Mouse (Mus musculus) CD8-positive naive resting alpha-beta T cell, adult 2 months (primary cell): ENCODE measurements around the gene Gadd45a.
A peak's percentile ranks its signal among the peaks of the same experiment; 100 is the strongest.

Experiments
- DNase-seq, 2 experiments: peaks; one replicate each; pipeline ENCODE4 v3.0.0; 2022; ENCODE audit warnings: low read depth in 2 of 2, low spot score in 2 of 2

The Gadd45a gene

DNA sequence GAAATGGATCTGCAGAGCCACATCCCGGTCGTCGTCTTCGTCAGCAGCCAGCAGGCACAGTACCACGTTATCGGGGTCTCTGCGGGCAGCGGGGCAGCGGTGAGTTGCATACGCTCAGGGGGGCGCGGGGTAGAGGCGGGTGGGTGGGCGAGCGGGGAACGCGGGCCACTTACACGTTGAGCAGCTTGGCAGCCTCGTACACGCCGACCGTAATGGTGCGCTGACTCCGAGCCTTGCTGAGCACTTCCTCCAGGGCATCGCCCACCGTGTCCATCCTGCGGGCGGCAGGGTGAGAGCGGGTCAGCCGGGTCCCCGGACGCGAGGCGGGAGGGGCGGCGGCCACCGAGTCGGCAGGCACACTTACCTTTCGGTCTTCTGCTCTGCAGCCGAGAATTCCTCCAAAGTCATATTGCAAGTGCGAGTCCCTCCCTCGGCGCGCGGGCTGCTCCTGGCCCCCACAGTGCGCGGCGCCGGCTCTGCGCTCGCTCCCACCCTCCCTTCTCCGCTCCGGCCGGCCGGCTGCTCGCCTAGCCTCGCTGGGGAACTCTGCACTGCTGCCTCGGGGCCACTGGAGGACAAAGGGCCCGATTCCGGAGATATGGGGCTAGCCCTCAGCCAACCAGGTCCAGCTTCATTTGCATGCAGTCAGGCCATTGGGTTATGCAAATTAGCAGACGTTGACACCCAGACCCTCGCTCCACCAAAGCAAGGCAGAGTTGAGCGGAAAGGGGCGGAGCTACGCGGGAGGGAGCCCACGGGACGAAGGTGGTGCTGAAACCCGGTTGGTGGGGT, at the start of gene Gadd45a:
Gene Gadd45a (minus strand): TSS at position 621 of the 792 bp plus-strand sequence.
- DNase-seq = peak; percentile 85 to 86

- no peak for DNase-seq
Measured at GRCm38 (mm10) chr6:67085850-67086437, 48.7 kb upstream of the Gadd45a start.

DNA sequence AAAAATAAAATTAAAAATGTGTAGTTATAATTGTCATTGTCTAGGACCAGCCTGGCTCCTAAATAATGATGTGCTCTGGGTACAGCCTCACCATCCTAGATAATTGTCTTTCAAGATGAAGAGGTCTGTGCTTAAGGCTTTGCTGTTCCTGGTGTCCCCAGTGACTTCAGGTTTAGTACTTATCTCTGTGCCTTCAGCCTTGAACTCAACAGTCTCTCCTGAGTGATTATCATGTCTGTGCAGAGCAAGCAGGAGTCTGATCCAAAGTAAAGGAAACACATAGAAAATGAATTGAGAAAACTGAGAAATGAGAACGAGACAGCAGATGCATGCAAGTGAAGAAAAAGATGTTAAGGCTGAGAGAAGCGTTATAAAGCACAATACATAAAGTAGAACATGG, 47.2 kb upstream of the Gadd45a start:
- DNase-seq = no peak

- no peak for DNase-seq
Measured at GRCm38 (mm10) chr6:67081141-67081540, 43.9 kb upstream of the Gadd45a start.

GRCm38 (mm10) chr6:67078076-67078475, 40.8 kb upstream of the Gadd45a start:
- no peak for DNase-seq

DNA sequence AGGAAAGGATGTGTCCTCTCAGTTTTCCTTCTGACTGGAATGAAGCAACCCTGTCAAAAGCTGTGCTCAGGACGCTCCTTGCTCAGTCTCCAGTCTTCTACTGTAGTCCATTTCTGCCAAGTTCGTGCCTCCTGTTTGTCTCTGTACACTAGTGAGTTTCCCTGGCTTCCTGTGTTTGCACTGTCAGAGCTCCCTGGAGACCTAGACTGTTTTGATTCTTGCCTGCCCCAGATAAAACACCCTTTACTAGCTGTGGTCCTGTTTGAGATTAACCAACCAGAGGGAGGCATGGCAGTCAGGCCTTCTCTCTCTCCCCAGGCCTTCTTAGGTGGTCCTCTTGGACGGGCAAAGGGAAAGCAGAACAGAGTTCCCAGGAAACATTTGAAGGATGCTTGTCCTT, 40.2 kb upstream of the Gadd45a start:
- no peak for DNase-seq

DNA sequence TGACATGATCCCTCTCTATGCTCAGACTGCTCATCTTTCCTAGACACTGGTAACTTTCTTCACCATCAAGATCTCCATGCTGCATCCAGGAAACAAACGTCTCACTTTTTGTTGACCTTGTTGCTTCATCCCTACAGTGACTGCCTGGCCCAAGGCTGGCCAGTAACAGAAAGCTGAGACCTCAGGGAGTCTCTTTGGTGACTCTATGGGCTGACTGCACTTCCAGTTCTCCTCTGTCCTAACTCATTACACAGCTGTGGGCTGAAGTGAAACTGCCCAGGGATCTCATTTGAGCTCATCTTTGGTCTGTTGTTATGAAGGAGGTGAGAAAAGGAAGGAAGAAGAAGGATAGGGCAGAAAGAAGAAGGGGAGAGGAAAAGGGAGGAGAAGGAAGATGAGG, 39.1 kb upstream of the Gadd45a start:
- DNase-seq = no peak

GRCm38 (mm10) chr6:67074868-67075267, 37.6 kb upstream of the Gadd45a start:
- DNase-seq = no peak

DNA sequence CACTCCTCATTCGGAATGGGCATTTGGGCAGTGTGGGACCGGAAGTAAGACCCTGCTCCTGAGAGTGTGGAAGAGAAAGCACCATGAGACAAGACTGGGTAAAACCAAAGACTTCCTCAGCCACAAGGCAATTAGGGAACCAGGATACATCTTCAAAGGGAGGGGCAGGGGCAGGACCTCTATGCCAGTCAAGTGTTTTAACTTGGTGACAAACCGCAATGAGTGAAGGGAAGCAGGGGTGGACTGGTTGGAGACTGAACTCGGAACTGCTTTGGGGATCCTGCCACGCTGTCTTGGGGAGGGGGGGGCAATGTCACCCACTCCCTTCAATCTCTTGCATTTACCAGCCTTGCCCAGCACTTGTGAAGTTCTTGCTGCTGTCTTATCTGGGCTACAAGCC, 36.7 kb upstream of the Gadd45a start:
- DNase-seq = no peak

DNA sequence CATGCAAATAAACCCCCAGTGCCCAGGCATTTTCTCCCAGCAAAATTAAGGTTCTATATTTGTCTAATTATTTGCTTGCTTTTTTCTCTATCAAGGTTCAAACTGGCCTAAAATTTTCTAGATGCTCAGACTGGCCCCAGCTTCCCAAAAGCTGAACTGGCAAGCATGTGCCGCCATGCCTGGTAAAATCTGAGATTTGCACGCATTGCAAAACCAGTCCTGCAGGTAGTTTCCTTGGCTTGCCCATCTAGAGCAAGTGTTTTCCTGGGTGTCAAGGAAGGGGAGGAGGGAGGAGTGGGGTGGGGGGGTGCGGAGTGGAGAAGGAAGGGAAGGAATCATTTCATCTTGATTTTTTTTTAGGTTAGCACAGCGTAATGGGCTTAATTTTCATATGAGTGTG, 36.2 kb upstream of the Gadd45a start:
- DNase-seq = no peak

- no peak for DNase-seq
Measured at GRCm38 (mm10) chr6:67071615-67072014, 34.4 kb upstream of the Gadd45a start.

- DNase-seq = no peak
Measured at GRCm38 (mm10) chr6:67069800-67070315, 32.6 kb upstream of the Gadd45a start.

- DNase-seq = no peak
Measured at GRCm38 (mm10) chr6:67069219-67069762, 32.0 kb upstream of the Gadd45a start.

- no peak for DNase-seq
Measured at GRCm38 (mm10) chr6:67060057-67060456, 22.8 kb upstream of the Gadd45a start.

GRCm38 (mm10) chr6:67057991-67058696, 20.9 kb upstream of the Gadd45a start:
- no peak for DNase-seq

DNA sequence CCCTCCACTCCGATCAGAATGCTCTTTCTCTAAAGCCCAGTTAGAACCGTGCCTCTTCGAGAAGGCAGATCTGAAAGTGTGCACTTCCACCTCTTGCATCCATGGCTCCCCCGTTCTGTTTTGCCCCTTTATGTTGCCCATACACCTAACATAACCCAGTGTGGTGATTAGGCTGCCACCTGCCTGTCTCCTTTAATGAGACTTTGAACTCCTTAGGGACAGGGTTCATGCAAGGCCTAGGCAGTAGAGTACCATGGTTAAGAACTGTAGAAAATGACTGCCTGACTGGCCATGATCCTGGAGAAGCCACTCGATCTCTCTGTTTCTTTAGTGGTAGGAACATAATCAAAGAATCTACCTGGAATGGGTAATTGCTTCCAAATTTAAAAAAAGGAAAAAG, 20.3 kb upstream of the Gadd45a start:
- no peak for DNase-seq

DNA sequence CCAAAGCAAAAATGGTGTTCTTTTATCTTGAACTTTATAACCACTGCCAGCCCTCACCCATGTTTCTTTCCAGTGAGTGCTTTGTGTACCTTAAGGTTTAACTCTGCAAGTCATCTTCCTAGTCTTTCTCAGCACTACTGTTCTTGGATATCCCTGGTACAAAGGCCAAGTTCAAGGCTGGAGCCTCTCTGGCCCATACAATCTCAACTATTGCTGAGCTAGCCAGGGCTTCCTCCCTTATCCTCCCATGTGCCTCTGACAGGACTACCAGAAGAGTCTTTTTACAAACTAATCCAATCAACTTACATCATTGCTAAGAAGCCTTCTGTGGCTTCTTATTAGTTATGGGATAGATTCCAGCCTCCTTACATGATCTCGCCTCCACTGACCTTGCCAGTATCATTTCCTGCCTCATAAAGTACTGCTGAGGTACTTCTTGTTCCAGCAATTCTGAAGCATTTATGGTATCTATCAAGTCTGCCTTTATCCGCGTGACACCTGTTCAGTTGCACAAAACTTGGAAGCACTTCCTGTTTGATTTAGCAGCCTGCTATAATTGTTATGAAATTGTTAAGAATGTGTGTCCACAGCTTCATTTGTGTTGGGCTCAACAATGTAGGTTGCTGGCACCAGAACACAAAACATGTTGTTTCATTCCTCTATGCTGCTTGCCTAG, 19.8 kb upstream of the Gadd45a start:
- no peak for DNase-seq

- no peak for DNase-seq
Measured at GRCm38 (mm10) chr6:67056108-67056888, 19.0 kb upstream of the Gadd45a start.

GRCm38 (mm10) chr6:67050063-67050462, 12.8 kb upstream of the Gadd45a start:
- DNase-seq = no peak

DNA sequence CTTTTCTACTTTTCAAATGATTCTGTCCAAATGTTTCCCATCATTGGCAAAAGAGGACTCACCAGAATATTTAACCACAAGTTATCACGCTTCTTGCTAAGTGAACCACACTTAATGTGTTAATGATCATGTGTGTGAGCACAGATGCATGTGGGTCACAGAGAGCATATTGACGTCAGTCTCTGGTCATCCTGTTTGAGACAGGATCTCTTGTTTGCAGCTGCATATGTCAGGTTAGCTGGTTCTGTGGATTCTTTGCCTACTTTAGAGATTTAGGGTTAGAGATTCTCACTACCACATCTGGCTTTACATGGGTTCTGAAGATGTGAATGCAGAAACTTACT, 12.4 kb upstream of the Gadd45a start:
- no peak for DNase-seq
